Comparison of ENCODE assay signal across 33 mouse cellular contexts in the genomic region with DNA sequence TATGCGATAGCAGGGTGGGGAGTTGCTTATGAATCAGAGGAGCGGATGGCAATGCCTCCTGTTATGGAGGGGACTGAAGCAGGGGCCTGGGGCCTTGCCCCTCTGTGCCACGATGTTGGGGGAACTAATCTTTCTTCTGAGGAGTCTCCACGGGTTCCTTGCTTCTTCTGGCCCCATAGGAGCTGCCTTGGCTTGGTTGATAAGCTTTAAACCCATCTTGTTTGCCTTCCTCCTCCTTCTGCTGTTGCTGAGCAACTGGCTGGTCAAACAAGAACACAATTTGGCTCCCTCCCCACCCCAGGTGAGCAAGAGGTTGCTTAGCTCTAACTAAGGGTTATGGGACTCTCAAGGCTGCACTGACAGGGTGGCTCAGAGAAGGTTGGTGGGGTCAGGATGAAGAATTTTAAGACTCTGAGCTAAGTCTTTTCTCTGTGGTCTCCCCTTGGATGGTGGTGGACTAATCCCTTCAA. TPM values are rescaled to one million over a fixed set of nuclear protein-coding genes. Genes with fewer than 3 reads are reported as not detected.
DNase-seq lines count a peak whose midpoint lies in the region; ATAC-seq and TF ChIP-seq lines count a peak whose summit lies in the region.
"Had no signal": no experiment of that assay in that cellular context is flagged by ENCODE, and none has a peak within 500 bp of the region (broad histone marks: within the 10 kb centered on the region; RNA-seq: fewer than 3 reads in every experiment).

TSS of gene Tex46 (plus strand) at position 51 of the 470 bp plus-strand sequence.

- 0 out of 2 replicates have a peak within 1 kb of the TSS, but pooled peaks have one; percentile 17 for H3K27ac ChIP-seq in midbrain, embryonic 10.5 days (replicated peaks)
- no peak within 1 kb of the TSS for H3K27ac ChIP-seq in midbrain, embryonic 16.5 days (ENCODE audit: low read length)
- H3K27ac ChIP-seq in stomach, postnatal 0 days (replicated peaks): no peak within 1 kb of the TSS
- no peak within 1 kb of the TSS for H3K27ac ChIP-seq in intestine, postnatal 0 days (ENCODE audit: low read depth, low read length)
- H3K27ac ChIP-seq: embryonic facial prominence, embryonic 10.5 days; embryonic facial prominence, embryonic 13.5 days; forebrain, embryonic 12.5 days; forebrain, embryonic 15.5 days; heart, embryonic 15.5 days; hindbrain, embryonic 10.5 days had no signal

- TF ChIP-seq CTCF in stomach, postnatal 0 days (IDR thresholded peaks at IDR 0.05; ENCODE audit: low read depth): no peak
- no peak for TF ChIP-seq CTCF in intestine, postnatal 0 days (IDR thresholded peaks at IDR 0.05; ENCODE audit: low read depth)

- DNase-seq in midbrain, embryonic 10.5 days (ENCODE audit: low spot score): no peak
- DNase-seq in urinary bladder, postnatal 14 days (ENCODE audit: low spot score): peak; percentile 26
- no peak for DNase-seq in urinary bladder, postnatal 10 days (ENCODE audit: low spot score)
- peak; percentile 56 for DNase-seq in lung, postnatal 25 days (ENCODE audit: low spot score)
- DNase-seq in stomach, postnatal 0 days (ENCODE audit: low spot score): peak; percentile 51
- DNase-seq: adrenal gland, adult 2 months; adrenal gland, postnatal 14 days; cerebellum, adult 11 months; cerebellum, adult 2 months; cerebellum, adult 9-11 months; cerebellum, postnatal 36 days; embryo, embryonic 11 days; gastrocnemius, postnatal 25 days; heart, adult 18-20 months; heart, postnatal 10 days; heart, postnatal 36 days had no signal

- H3K9me3 ChIP-seq in midbrain, embryonic 10.5 days (replicated peaks): no peaks in the 10 kb centered on the region
- H3K9me3 ChIP-seq in midbrain, embryonic 16.5 days (replicated peaks; ENCODE audit: control insufficient read depth, low read length, poor library complexity, severe bottlenecking): no peaks in the 10 kb centered on the region
- H3K9me3 ChIP-seq in stomach, postnatal 0 days (ENCODE audit: control insufficient read depth, low read length): no peaks in the 10 kb centered on the region
- H3K9me3 ChIP-seq in intestine, postnatal 0 days (ENCODE audit: control insufficient read depth): no peaks in the 10 kb centered on the region
- H3K9me3 ChIP-seq: embryonic facial prominence, embryonic 10.5 days; embryonic facial prominence, embryonic 13.5 days; forebrain, embryonic 12.5 days; forebrain, embryonic 15.5 days; heart, embryonic 12.5 days; heart, embryonic 15.5 days; hindbrain, embryonic 10.5 days had no signal

- no peaks in the 10 kb centered on the region for H3K36me3 ChIP-seq in midbrain, embryonic 10.5 days
- no peaks in the 10 kb centered on the region for H3K36me3 ChIP-seq in midbrain, embryonic 16.5 days (ENCODE audit: control insufficient read depth, insufficient read depth, low read length)
- H3K36me3 ChIP-seq in stomach, postnatal 0 days (ENCODE audit: control insufficient read depth, insufficient read depth, low read length): no peaks in the 10 kb centered on the region
- H3K36me3 ChIP-seq in intestine, postnatal 0 days (ENCODE audit: control insufficient read depth, insufficient read depth): no peaks in the 10 kb centered on the region
- H3K36me3 ChIP-seq: embryonic facial prominence, embryonic 10.5 days; embryonic facial prominence, embryonic 13.5 days; forebrain, embryonic 12.5 days; forebrain, embryonic 15.5 days; heart, embryonic 12.5 days; heart, embryonic 15.5 days; hindbrain, embryonic 10.5 days had no signal

- ATAC-seq in midbrain, embryonic 16.5 days: no peak
- peak; percentile 56 for ATAC-seq in stomach, postnatal 0 days (ENCODE audit: low FRiP score, low TSS enrichment)
- no peak for ATAC-seq in intestine, postnatal 0 days
- ATAC-seq in monocyte, adult 5-6 weeks (replicated peaks; ENCODE audit: insufficient number of reproducible peaks, low FRiP score, low TSS enrichment, poor library complexity, severe bottlenecking): no peak
- ATAC-seq: CD4-positive, CD25-positive, alpha-beta regulatory T cell, adult 4 months; forebrain, embryonic 15.5 days had no signal

- 65% methylated on average over 4 of the region's 4 CpGs for WGBS in midbrain, embryonic 10.5 days
- WGBS in midbrain, embryonic 16.5 days: 35% methylated on average over 4 of the region's 4 CpGs
- 33% methylated on average over 4 of the region's 4 CpGs for WGBS in stomach, postnatal 0 days
- WGBS in intestine, postnatal 0 days: 43% methylated on average over 4 of the region's 4 CpGs

- H3K4me1 ChIP-seq in midbrain, embryonic 10.5 days: peaks cover 7% of the 10 kb centered on the region
- H3K4me1 ChIP-seq in midbrain, embryonic 16.5 days (ENCODE audit: control insufficient read depth, insufficient read depth, low read length): no peaks in the 10 kb centered on the region
- no peaks in the 10 kb centered on the region for H3K4me1 ChIP-seq in stomach, postnatal 0 days (replicated peaks; ENCODE audit: control insufficient read depth, insufficient read depth)
- no peaks in the 10 kb centered on the region for H3K4me1 ChIP-seq in intestine, postnatal 0 days (replicated peaks; ENCODE audit: control insufficient read depth, insufficient read depth, low read length)
- H3K4me1 ChIP-seq: embryonic facial prominence, embryonic 10.5 days; embryonic facial prominence, embryonic 13.5 days; forebrain, embryonic 12.5 days; forebrain, embryonic 15.5 days; heart, embryonic 12.5 days; heart, embryonic 15.5 days had no signal

- H3K4me2 ChIP-seq in midbrain, embryonic 16.5 days (ENCODE audit: low read length): no peak within 1 kb of the TSS
- H3K4me2 ChIP-seq in stomach, postnatal 0 days (replicated peaks; ENCODE audit: low read depth): no peak within 1 kb of the TSS
- H3K4me2 ChIP-seq in intestine, postnatal 0 days (replicated peaks; ENCODE audit: low read depth): no peak within 1 kb of the TSS
- H3K4me2 ChIP-seq: embryonic facial prominence, embryonic 13.5 days; forebrain, embryonic 12.5 days; forebrain, embryonic 15.5 days; heart, embryonic 12.5 days; heart, embryonic 15.5 days had no signal

- no peak for TF ChIP-seq EP300 in stomach, postnatal 0 days (optimal IDR thresholded peaks at IDR 0.05)

- no peak within 1 kb of the TSS for H3K9ac ChIP-seq in midbrain, embryonic 16.5 days (ENCODE audit: low read depth, low read length)
- no peak within 1 kb of the TSS for H3K9ac ChIP-seq in stomach, postnatal 0 days (ENCODE audit: low read length)
- H3K9ac ChIP-seq in intestine, postnatal 0 days (ENCODE audit: low read depth, low read length): no peak within 1 kb of the TSS
- H3K9ac ChIP-seq: embryonic facial prominence, embryonic 13.5 days; forebrain, embryonic 12.5 days; forebrain, embryonic 15.5 days; heart, embryonic 12.5 days; heart, embryonic 15.5 days had no signal

- H3K4me3 ChIP-seq in midbrain, embryonic 10.5 days: no peak within 1 kb of the TSS
- no peak within 1 kb of the TSS for H3K4me3 ChIP-seq in midbrain, embryonic 16.5 days (ENCODE audit: low read depth, low read length)
- no peak within 1 kb of the TSS for H3K4me3 ChIP-seq in stomach, postnatal 0 days (ENCODE audit: low read depth, low read length)
- H3K4me3 ChIP-seq in intestine, postnatal 0 days (ENCODE audit: low read depth, low read length): no peak within 1 kb of the TSS
- H3K4me3 ChIP-seq: embryonic facial prominence, embryonic 10.5 days; embryonic facial prominence, embryonic 13.5 days; erythroblast, embryonic 14.5 days; forebrain, embryonic 12.5 days; forebrain, embryonic 15.5 days; heart, embryonic 12.5 days; heart, embryonic 15.5 days; hindbrain, embryonic 10.5 days had no signal

- H3K27me3 ChIP-seq in midbrain, embryonic 10.5 days (ENCODE audit: low read depth, poor library complexity, severe bottlenecking): no peaks in the 10 kb centered on the region
- no peaks in the 10 kb centered on the region for H3K27me3 ChIP-seq in midbrain, embryonic 16.5 days (ENCODE audit: control insufficient read depth, insufficient read depth, low read depth, low read length)
- no peaks in the 10 kb centered on the region for H3K27me3 ChIP-seq in stomach, postnatal 0 days (ENCODE audit: control insufficient read depth, insufficient read depth, low read length)
- no peaks in the 10 kb centered on the region for H3K27me3 ChIP-seq in intestine, postnatal 0 days (replicated peaks; ENCODE audit: control insufficient read depth, insufficient read depth, low read length)
- H3K27me3 ChIP-seq: embryonic facial prominence, embryonic 13.5 days; forebrain, embryonic 12.5 days; forebrain, embryonic 15.5 days; heart, embryonic 12.5 days; heart, embryonic 15.5 days had no signal

RNA-seq across cellular contexts. Expression of gene Tex46, which starts in this region (rescaled TPM):
- not detected in 2 replicates for polyA plus RNA-seq in midbrain, embryonic 10.5 days (2016; fragmentation: Nextera tagmentation; extraction: Ambion mirVana)
- polyA plus RNA-seq in midbrain, embryonic 16.5 days (2015; fragmentation: Nextera tagmentation; extraction: Ambion mirVana): not detected in 2 replicates
- not detected in 2 replicates for polyA plus RNA-seq in stomach, postnatal 0 days (2015; fragmentation: Nextera tagmentation; extraction: Ambion mirVana)
- polyA plus RNA-seq in intestine, postnatal 0 days (2015; fragmentation: Nextera tagmentation; extraction: Ambion mirVana): not detected in 2 replicates
- not detected in 3 replicates for total RNA-seq in monocyte, adult 5-6 weeks (2017)
- total RNA-seq: adrenal gland, adult 2 months; adrenal gland, postnatal 14 days; adrenal gland, postnatal 4 days; gastrocnemius, adult 8-10 months; gastrocnemius, postnatal 25 days; heart, adult 18-20 months; heart, postnatal 10 days; heart, postnatal 36 days; MEL had no signal
- polyA plus RNA-seq: adrenal gland, adult 2 months; C2C12; CD4-positive, CD25-positive, alpha-beta regulatory T cell, adult 4 months; cerebellum, adult 2 months; cortical plate, adult 2 months; embryonic facial prominence, embryonic 10.5 days; embryonic facial prominence, embryonic 13.5 days; erythroblast, embryonic 14.5 days; forebrain, embryonic 12.5 days; forebrain, embryonic 15.5 days; heart, embryonic 12.5 days; heart, embryonic 15.5 days; hindbrain, embryonic 10.5 days had no signal

Comparison
In these comparisons a context has a peak if more than half of its experiments do, and no peak if none do; other contexts are left out.
1. DNase-seq: peak in urinary bladder, postnatal 14 days (single experiment) and lung, postnatal 25 days (single experiment); none in midbrain, embryonic 10.5 days (single experiment) and urinary bladder, postnatal 10 days (single experiment).
2. Peak in DNase-seq and ATAC-seq in stomach, postnatal 0 days; RNA of the gene not detected or under 1 TPM.